In genomic region chr3:6100863-6101262, GRCm38 (mm10) we compare ENCODE assay signal across 24 mouse cellular contexts.
DNase-seq lines count a peak whose midpoint lies in the region; ATAC-seq and TF ChIP-seq lines count a peak whose summit lies in the region.
"Had no signal": no experiment of that assay in that cellular context is flagged by ENCODE, and none has a peak within 500 bp of the region (broad histone marks: within the 10 kb centered on the region; RNA-seq: fewer than 3 reads in every experiment).

No protein-coding gene starts in this region.

- no peak for TF ChIP-seq CTCF in ES-Bruce4 (IDR thresholded peaks at IDR 0.05; ENCODE audit: low read depth, low read length)

- no peak overlapping the region for H3K4me3 ChIP-seq in heart, embryonic 11.5 days (ENCODE audit: low read depth, low read length)
- H3K4me3 ChIP-seq in ES-Bruce4 (ENCODE audit: low read depth, low read length) (no peak overlapping the region), ES-E14 (ENCODE audit: insufficient read depth in 1 of 2, low read depth in 1 of 2, low read length in 2 of 2, poor library complexity in 1 of 2, severe bottlenecking in 1 of 2) (no peak overlapping the region)
- H3K4me3 ChIP-seq: embryonic facial prominence, embryonic 12.5 days; embryonic facial prominence, embryonic 15.5 days; gastrocnemius, adult 2 months; heart, embryonic 10.5 days; hindbrain, embryonic 12.5 days; hindbrain, embryonic 15.5 days had no signal

- H3K9ac ChIP-seq in heart, embryonic 11.5 days (ENCODE audit: low read depth, low read length): no peak overlapping the region
- H3K9ac ChIP-seq in ES-Bruce4 (ENCODE audit: low read depth, poor library complexity, severe bottlenecking): no peak overlapping the region
- no peak overlapping the region for H3K9ac ChIP-seq in ES-E14 (ENCODE audit: insufficient read depth, low read depth, low read length, poor library complexity, severe bottlenecking)
- H3K9ac ChIP-seq: embryonic facial prominence, embryonic 12.5 days; embryonic facial prominence, embryonic 15.5 days; forebrain, postnatal 0 days; hindbrain, embryonic 12.5 days; hindbrain, embryonic 15.5 days had no signal

- no peaks in the 10 kb centered on the region for H3K4me1 ChIP-seq in heart, embryonic 11.5 days (ENCODE audit: control insufficient read depth, insufficient read depth, low read length)
- H3K4me1 ChIP-seq in ES-Bruce4 (ENCODE audit: control insufficient read depth, insufficient read depth, low read length) (no peaks in the 10 kb centered on the region), ES-E14 (ENCODE audit: control insufficient read depth in 2 of 2, insufficient read depth in 2 of 2, low read length in 2 of 2, poor library complexity in 1 of 2) (peaks cover 0 to 2% of the 10 kb centered on the region in 2 experiments; a peak in 1 of 4 replicates)
- H3K4me1 ChIP-seq: embryonic facial prominence, embryonic 12.5 days; embryonic facial prominence, embryonic 15.5 days; heart, embryonic 10.5 days; hindbrain, embryonic 12.5 days; hindbrain, embryonic 15.5 days had no signal

- TF ChIP-seq EP300 in ES-Bruce4 (IDR thresholded peaks at IDR 0.05; ENCODE audit: insufficient read depth, low read depth, low read length): peak; percentile 70

- TF ChIP-seq POLR2A in ES-Bruce4 (IDR thresholded peaks at IDR 0.05; ENCODE audit: insufficient read depth, low read length): no peak

- 55% methylated on average over 4 of the region's 4 CpGs for WGBS in heart, embryonic 11.5 days (ENCODE audit: insufficient replicate concordance)

- ATAC-seq in heart, embryonic 11.5 days (replicated peaks; ENCODE audit: insufficient number of reproducible peaks, low FRiP score, low TSS enrichment): no peak
- ATAC-seq: CD4-positive, CD25-positive, alpha-beta regulatory T cell, adult 4 months; forebrain, embryonic 14.5 days; forebrain, postnatal 0 days; intestine, postnatal 0 days had no signal

- no peak overlapping the region for H3K27ac ChIP-seq in heart, embryonic 11.5 days (ENCODE audit: low read depth, low read length)
- no peak overlapping the region for H3K27ac ChIP-seq in ES-Bruce4 (ENCODE audit: insufficient read depth, low read length)
- H3K27ac ChIP-seq in ES-E14 (ENCODE audit: insufficient read depth, low read depth, low read length, poor library complexity, severe bottlenecking): no peak overlapping the region
- H3K27ac ChIP-seq: embryonic facial prominence, embryonic 12.5 days; embryonic facial prominence, embryonic 15.5 days; gastrocnemius, adult 2 months; heart, embryonic 10.5 days; hindbrain, embryonic 12.5 days; hindbrain, embryonic 15.5 days had no signal

- no peaks in the 10 kb centered on the region for H3K27me3 ChIP-seq in heart, embryonic 11.5 days (ENCODE audit: control insufficient read depth, insufficient read depth, low read length)
- no peaks in the 10 kb centered on the region for H3K27me3 ChIP-seq in ES-Bruce4 (ENCODE audit: control insufficient read depth, insufficient read depth, low read length, poor library complexity, severe bottlenecking)
- H3K27me3 ChIP-seq: embryonic facial prominence, embryonic 12.5 days; embryonic facial prominence, embryonic 15.5 days; hindbrain, embryonic 12.5 days; hindbrain, embryonic 15.5 days had no signal

- H3K9me3 ChIP-seq in heart, embryonic 11.5 days (replicated peaks; ENCODE audit: control insufficient read depth, low read length): no peaks in the 10 kb centered on the region
- no peaks in the 10 kb centered on the region for H3K9me3 ChIP-seq in ES-Bruce4 (replicated peaks; ENCODE audit: control insufficient read depth, insufficient read depth, low read length, poor library complexity, severe bottlenecking)
- H3K9me3 ChIP-seq in ES-E14 (ENCODE audit: control insufficient read depth, insufficient read depth, low read depth, low read length): no peaks in the 10 kb centered on the region
- H3K9me3 ChIP-seq: embryonic facial prominence, embryonic 12.5 days; embryonic facial prominence, embryonic 15.5 days; heart, embryonic 10.5 days; hindbrain, embryonic 12.5 days; hindbrain, embryonic 15.5 days had no signal

- H3K4me2 ChIP-seq in heart, embryonic 11.5 days: no peak overlapping the region
- H3K4me2 ChIP-seq: embryonic facial prominence, embryonic 12.5 days; embryonic facial prominence, embryonic 15.5 days; hindbrain, embryonic 12.5 days; hindbrain, embryonic 15.5 days had no signal

- peak; percentile 68 for DNase-seq in heart, adult 11 months
- DNase-seq in ES-E14 (ENCODE audit: low read depth, low spot score): peak; percentile 69
- DNase-seq in left cerebral cortex, adult 9 months (ENCODE audit: low spot score in 2 of 2): no peak
- DNase-seq in B cell, adult 2 months: no peak
- DNase-seq: adrenal gland, adult 2 months; adrenal gland, postnatal 14 days; cerebellum, adult 11 months; cerebellum, adult 2 months; cerebellum, adult 9-11 months; cerebellum, postnatal 25 days; forebrain, postnatal 0 days; gastrocnemius, adult 2 months; gastrocnemius, postnatal 36 days; kidney, adult 2 months had no signal

- no peaks in the 10 kb centered on the region for H3K36me3 ChIP-seq in heart, embryonic 11.5 days (ENCODE audit: control insufficient read depth, insufficient read depth, low read length)
- H3K36me3 ChIP-seq in ES-Bruce4 (ENCODE audit: control insufficient read depth, insufficient read depth, low read length, poor library complexity, severe bottlenecking): no peaks in the 10 kb centered on the region
- H3K36me3 ChIP-seq in ES-E14 (ENCODE audit: control insufficient read depth, insufficient read depth, low read length, poor library complexity, severe bottlenecking): no peaks in the 10 kb centered on the region
- H3K36me3 ChIP-seq: embryonic facial prominence, embryonic 12.5 days; embryonic facial prominence, embryonic 15.5 days; heart, embryonic 10.5 days; hindbrain, embryonic 12.5 days; hindbrain, embryonic 15.5 days had no signal

- in situ Hi-C loops in ES-E14 (cut with MboI; ENCODE audit: low sequenced_read_pairs in 2 of 2, unreplicated experiment in 2 of 2): no loop called here

TF ChIP-seq in ES-E14, 5 proteins besides CTCF, POLR2A, EP300 and RAD21:
- no peak for TF ChIP-seq MAFK (IDR thresholded peaks at IDR 0.05; ENCODE audit: insufficient read depth, low read depth, low read length)
- no peak for TF ChIP-seq ZNF384 (IDR thresholded peaks at IDR 0.05; ENCODE audit: low read depth, low read length)
- TF ChIP-seq ZC3H11A (IDR thresholded peaks at IDR 0.05; ENCODE audit: borderline replicate concordance, low read depth, low read length): no peak
- TF ChIP-seq CHD2 (IDR thresholded peaks at IDR 0.05; ENCODE audit: low read depth, low read length): no peak
- TF ChIP-seq HCFC1 (IDR thresholded peaks at IDR 0.05; ENCODE audit: borderline replicate concordance, insufficient read depth, low read length): no peak

Comparison
In these comparisons a context has a peak if more than half of its experiments do, and no peak if none do; other contexts are left out.
1. DNase-seq: peak in heart, adult 11 months (single experiment) and ES-E14 (single experiment); none in left cerebral cortex, adult 9 months (0 of 2) and B cell, adult 2 months (0 of 2).